Mouse (Mus musculus): ENCODE data around the gene Ak5.

- TF ChIP-seq CTCF (IDR thresholded peaks at IDR 0.05; ENCODE audit: borderline replicate concordance, insufficient read depth, low read depth, low read length) (no peak), POLR2A (IDR thresholded peaks at IDR 0.05; ENCODE audit: borderline replicate concordance, insufficient read depth, low read length) (no peak)
Observed at GRCm38 (mm10) chr3:152550528-152551115, 117.5 kb downstream of the Ak5 start.
